Mouse (Mus musculus) liver, postnatal 0 days (tissue): ENCODE data around the gene Mroh8. TPM values are rescaled to one million over a fixed set of nuclear protein-coding genes. Genes with fewer than 3 reads are reported as not detected.
A peak's percentile ranks its signal among the peaks of the same experiment; 100 is the strongest.

Experiments used
- ATAC-seq: fragments of 200-750 bp; cut with Nextera tagmentation; 2 replicates; pipeline ENCODE4 v1.8.0; 2017; ENCODE audit warnings: mild to moderate bottlenecking, moderate library complexity
- DNase-seq: peaks from one replicate; pipeline ENCODE4 v3.0.0-alpha.2; 2016
- H3K27ac ChIP-seq: fragments of 300-500 bp; sonication (generic); 2 replicates; pipeline ENCODE4 v1.5.1; 2014; ENCODE audit warnings: antibody characterized with exemption, moderate library complexity, mild to moderate bottlenecking, low read depth
- H3K27me3 ChIP-seq: fragments of 300-500 bp; sonication (generic); 2 replicates; pipeline ENCODE4 v1.6.1; 2014; ENCODE audit warnings: low read length, control low read depth, mixed read lengths; ENCODE audit not compliant: insufficient read depth
- H3K36me3 ChIP-seq: fragments of 300-500 bp; sonication (generic); replicated peaks from 2 replicates; pipeline ENCODE4 v1.6.1; 2014; ENCODE audit warnings: mild to moderate bottlenecking, control low read depth, low read length, moderate library complexity, mixed read lengths; ENCODE audit not compliant: insufficient read depth
- H3K4me1 ChIP-seq: fragments of 300-500 bp; sonication (generic); 2 replicates; pipeline ENCODE4 v1.6.1; 2014; ENCODE audit warnings: antibody characterized with exemption, mild to moderate bottlenecking, control low read depth; ENCODE audit not compliant: insufficient read depth
- H3K4me2 ChIP-seq: fragments of 300-500 bp; sonication (generic); 2 replicates; pipeline ENCODE4 v1.6.1; 2014; ENCODE audit warnings: low read depth, mild to moderate bottlenecking, low read length, moderate library complexity, mixed read lengths
- H3K4me3 ChIP-seq: fragments of 300-500 bp; sonication (generic); 2 replicates; pipeline ENCODE4 v1.5.1; 2014; ENCODE audit warnings: low read depth, low read length
- H3K9ac ChIP-seq: fragments of 300-500 bp; sonication (generic); replicated peaks from 2 replicates; pipeline ENCODE4 v1.6.1; 2014; ENCODE audit warnings: mild to moderate bottlenecking, moderate library complexity
- H3K9me3 ChIP-seq: fragments of 300-500 bp; sonication (generic); 2 replicates; pipeline ENCODE4 v1.6.1; 2016; ENCODE audit warnings: mild to moderate bottlenecking, control low read depth, low read length, mixed read lengths
- CTCF ChIP-seq: sonication (generic); IDR thresholded peaks from 2 replicates; pipeline ENCODE4 v1.5.1; 2016; ENCODE audit warnings: antibody characterized with exemption, low read depth
- EP300 ChIP-seq: IDR thresholded peaks from 2 replicates; pipeline ENCODE4 v1.6.1; 2016; ENCODE audit warnings: antibody characterized with exemption, low read depth, mild to moderate bottlenecking
- WGBS: fragments of 180-500 bp; shearing (Covaris S2); extraction: QIAGEN DNeasy Blood & Tissue Kit; methylation state at CpG from one replicate; pipeline ENCODE4 v1.1.7; 2014; ENCODE audit not compliant: insufficient replicate concordance; 5-methylcytosine and 5-hydroxymethylcytosine counted together
- polyA plus RNA-seq: library from polyadenylated mRNA; unstranded; fragments of >200 nt; fragmentation: Nextera tagmentation; extraction: Ambion mirVana; gene quantifications from 2 replicates; pipeline ENCODE4 v1.2.1, GENCODE M21; 2015

The Mroh8 gene
- polyA plus RNA-seq, 1 experiment from 2014 or later = 0.07 TPM

- Histone ChIP-seq H3K9me3 (no peaks in the 10 kb centered on the region), H3K27me3 (no peaks in the 10 kb centered on the region), H3K4me3 (no peak overlapping the region), H3K27ac (no peak overlapping the region), H3K4me1 (no peaks in the 10 kb centered on the region), H3K4me2 (no peak overlapping the region), H3K36me3 (no peaks in the 10 kb centered on the region), H3K9ac (no peak overlapping the region)
- 65% methylated on average over 6 of the region's 6 CpGs for WGBS
- ATAC-seq (no peak), DNase-seq (no peak)
- no peak for TF ChIP-seq EP300
- TF ChIP-seq CTCF = no peak
Measured at GRCm38 (mm10) chr2:157220108-157220507, 59.2 kb downstream of the Mroh8 start.

GRCm38 (mm10) chr2:157211731-157212130, 67.6 kb downstream of the Mroh8 start:
- 88% methylated on average over 7 of the region's 7 CpGs for WGBS
- no peaks in the 10 kb centered on the region for H3K27me3 ChIP-seq
- H3K4me1 ChIP-seq = no peaks in the 10 kb centered on the region
- H3K9ac ChIP-seq = no peak overlapping the region
- DNase-seq (no peak), ATAC-seq (no peak)
- no peak overlapping the region for H3K4me3 ChIP-seq
- TF ChIP-seq EP300 (no peak), CTCF (no peak)
- no peak overlapping the region for H3K4me2 ChIP-seq
- H3K36me3 ChIP-seq = no peaks in the 10 kb centered on the region
- H3K9me3 ChIP-seq = 0 out of 2 replicates have a peak, but pooled peaks cover 2% of the 10 kb centered on the region
- H3K27ac ChIP-seq = no peak overlapping the region

- H3K9me3 ChIP-seq = 0 out of 2 replicates have a peak, but pooled peaks cover 2% of the 10 kb centered on the region
- peaks cover 11% of the 10 kb centered on the region for H3K4me1 ChIP-seq
- DNase-seq = peak; percentile 93
- 2% methylated on average over 58 of the region's 73 CpGs for WGBS
- no peaks in the 10 kb centered on the region for H3K27me3 ChIP-seq
- peak; percentile 88 for ATAC-seq
- TF ChIP-seq EP300 (peak; percentile 70; the same call in 1 of the 2 replicates), CTCF (peak; percentile 32)
- peak within 1 kb of the TSS; percentile 86 for H3K4me2 ChIP-seq
- H3K4me3 ChIP-seq = peak within 1 kb of the TSS; percentile 94
- 0 out of 2 replicates have a peak, but pooled peaks cover 6% of the 10 kb centered on the region for H3K36me3 ChIP-seq
- peak within 1 kb of the TSS; percentile 93 for H3K27ac ChIP-seq
- peak within 1 kb of the TSS; percentile 96 for H3K9ac ChIP-seq
Measured at GRCm38 (mm10) chr2:157204366-157205218, 74.8 kb downstream of the Mroh8 start, which contains the start of gene Rbl1. TSS of gene Rbl1 (minus strand) at chr2:157204534.

- Histone ChIP-seq H3K4me1 (peaks cover 11% of the 10 kb centered on the region), H3K4me3 (peak overlapping the region; percentile 94), H3K27ac (peak overlapping the region; percentile 93), H3K36me3 (peaks cover 13% of the 10 kb centered on the region), H3K4me2 (peak overlapping the region; percentile 86), H3K9ac (peak overlapping the region; percentile 96), H3K27me3 (no peaks in the 10 kb centered on the region), H3K9me3 (0 out of 2 replicates have a peak, but pooled peaks cover 2% of the 10 kb centered on the region)
- peak; percentile 70 for ATAC-seq
- no peak for DNase-seq
- WGBS = 1% methylated on average over 49 of the region's 49 CpGs
- TF ChIP-seq EP300 (no peak), CTCF (no peak)
Measured at GRCm38 (mm10) chr2:157203459-157204365, 75.6 kb downstream of the Mroh8 start.

GRCm38 (mm10) chr2:157203026-157203425, 76.3 kb downstream of the Mroh8 start:
- ATAC-seq (no peak), DNase-seq (no peak)
- H3K27ac ChIP-seq = peak overlapping the region; percentile 18; the same call in 1 of the 2 replicates
- peaks cover 13% of the 10 kb centered on the region for H3K36me3 ChIP-seq
- H3K4me1 ChIP-seq = peaks cover 11% of the 10 kb centered on the region
- no peaks in the 10 kb centered on the region for H3K27me3 ChIP-seq
- no peak for TF ChIP-seq CTCF
- no peak for TF ChIP-seq EP300
- H3K9me3 ChIP-seq = 0 out of 2 replicates have a peak, but pooled peaks cover 2% of the 10 kb centered on the region
- peak overlapping the region; percentile 86 for H3K4me2 ChIP-seq
- peak overlapping the region; percentile 94 for H3K4me3 ChIP-seq
- H3K9ac ChIP-seq = peak overlapping the region; percentile 96; the same call in 1 of the 2 replicates
